Mouse (Mus musculus): ENCODE results near the gene Map3k3. TPM values are rescaled to one million over a fixed set of nuclear protein-coding genes. Genes with fewer than 3 reads are reported as not detected.

Map3k3 gene
- total RNA-seq, 1 experiment, result 43.7 TPM

DNA sequence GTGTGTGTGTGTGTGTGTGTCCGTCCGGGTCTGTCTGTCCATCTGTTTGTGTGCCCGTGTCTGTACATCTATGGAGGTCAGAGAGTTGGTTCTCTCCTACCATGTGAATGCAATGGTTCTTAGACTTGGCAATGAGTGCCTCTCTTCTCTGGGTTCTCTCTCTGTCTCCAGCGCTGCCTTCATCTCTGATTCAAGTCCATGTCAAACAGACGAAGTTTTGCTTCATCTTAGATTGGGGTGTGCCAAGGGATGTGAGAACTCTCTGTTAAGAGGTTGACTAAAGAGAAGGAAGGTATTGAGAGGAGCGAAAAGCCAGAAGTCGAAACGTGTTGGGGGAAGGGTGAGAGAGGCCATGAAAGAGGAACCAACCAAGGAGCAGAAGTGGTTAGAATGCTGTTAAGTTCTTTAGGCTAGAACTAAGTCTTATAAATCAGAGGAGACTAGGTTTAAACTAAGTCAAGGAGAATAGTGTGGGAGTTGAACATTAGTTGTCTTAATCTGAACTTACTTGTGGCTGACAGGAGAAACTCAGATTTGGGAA is 21.7 kb downstream of the Map3k3 start:
- H3K4me1 ChIP-seq (ENCODE audit: control insufficient read depth in 2 of 2, insufficient read depth in 2 of 2, low read length in 2 of 2, poor library complexity in 1 of 2), result peaks cover 0 to 4% of the 10 kb centered on the region in 2 experiments; a peak in 1 of 4 replicates
- H3K27ac ChIP-seq (ENCODE audit: insufficient read depth, low read depth, low read length, poor library complexity, severe bottlenecking), result no peak overlapping the region
- in situ Hi-C loops (cut with MboI; ENCODE audit: low sequenced_read_pairs in 2 of 2, unreplicated experiment in 2 of 2), result no loop called here
- no peak overlapping the region for H3K4me3 ChIP-seq (ENCODE audit: insufficient read depth in 1 of 2, low read depth in 1 of 2, low read length in 2 of 2, poor library complexity in 1 of 2, severe bottlenecking in 1 of 2)
- H3K9ac ChIP-seq (ENCODE audit: insufficient read depth, low read depth, low read length, poor library complexity, severe bottlenecking), result no peak overlapping the region
- no peak for DNase-seq (ENCODE audit: low read depth, low spot score)
- TF ChIP-seq ZNF384 (IDR thresholded peaks at IDR 0.05; ENCODE audit: low read depth, low read length) (no peak), MAFK (IDR thresholded peaks at IDR 0.05; ENCODE audit: insufficient read depth, low read depth, low read length) (no peak), HCFC1 (IDR thresholded peaks at IDR 0.05; ENCODE audit: borderline replicate concordance, insufficient read depth, low read length) (no peak), ZC3H11A (IDR thresholded peaks at IDR 0.05; ENCODE audit: borderline replicate concordance, low read depth, low read length) (no peak), CHD2 (IDR thresholded peaks at IDR 0.05; ENCODE audit: low read depth, low read length) (no peak)
- no peaks in the 10 kb centered on the region for H3K36me3 ChIP-seq (ENCODE audit: control insufficient read depth, insufficient read depth, low read length, poor library complexity, severe bottlenecking)
- no peaks in the 10 kb centered on the region for H3K9me3 ChIP-seq (ENCODE audit: control insufficient read depth, insufficient read depth, low read depth, low read length)

- Histone ChIP-seq H3K9ac (ENCODE audit: insufficient read depth, low read depth, low read length, poor library complexity, severe bottlenecking) (no peak overlapping the region), H3K27ac (ENCODE audit: insufficient read depth, low read depth, low read length, poor library complexity, severe bottlenecking) (no peak overlapping the region), H3K9me3 (ENCODE audit: control insufficient read depth, insufficient read depth, low read depth, low read length) (no peaks in the 10 kb centered on the region), H3K4me3 (ENCODE audit: insufficient read depth in 1 of 2, low read depth in 1 of 2, low read length in 2 of 2, poor library complexity in 1 of 2, severe bottlenecking in 1 of 2) (no peak overlapping the region), H3K36me3 (ENCODE audit: control insufficient read depth, insufficient read depth, low read length, poor library complexity, severe bottlenecking) (no peaks in the 10 kb centered on the region), H3K4me1 (ENCODE audit: control insufficient read depth in 2 of 2, insufficient read depth in 2 of 2, low read length in 2 of 2, poor library complexity in 1 of 2) (peaks cover 0 to 4% of the 10 kb centered on the region in 2 experiments; a peak in 1 of 4 replicates)
- DNase-seq (ENCODE audit: low read depth, low spot score), result no peak
- TF ChIP-seq ZNF384 (IDR thresholded peaks at IDR 0.05; ENCODE audit: low read depth, low read length) (no peak), HCFC1 (IDR thresholded peaks at IDR 0.05; ENCODE audit: borderline replicate concordance, insufficient read depth, low read length) (no peak), MAFK (IDR thresholded peaks at IDR 0.05; ENCODE audit: insufficient read depth, low read depth, low read length) (no peak), ZC3H11A (IDR thresholded peaks at IDR 0.05; ENCODE audit: borderline replicate concordance, low read depth, low read length) (no peak), CHD2 (IDR thresholded peaks at IDR 0.05; ENCODE audit: low read depth, low read length) (no peak)
- in situ Hi-C loops (cut with MboI; ENCODE audit: low sequenced_read_pairs in 2 of 2, unreplicated experiment in 2 of 2), result no loop called here
Observed at GRCm38 (mm10) chr11:106111688-106112087, 27.3 kb downstream of the Map3k3 start.

- Histone ChIP-seq H3K4me1 (ENCODE audit: control insufficient read depth in 2 of 2, insufficient read depth in 2 of 2, low read length in 2 of 2, poor library complexity in 1 of 2) (no peaks in the 10 kb centered on the region), H3K36me3 (ENCODE audit: control insufficient read depth, insufficient read depth, low read length, poor library complexity, severe bottlenecking) (no peaks in the 10 kb centered on the region; the same call in none of the 2 replicates), H3K9ac (ENCODE audit: insufficient read depth, low read depth, low read length, poor library complexity, severe bottlenecking) (no peak overlapping the region), H3K9me3 (ENCODE audit: control insufficient read depth, insufficient read depth, low read depth, low read length) (no peaks in the 10 kb centered on the region), H3K4me3 (ENCODE audit: insufficient read depth in 1 of 2, low read depth in 1 of 2, low read length in 2 of 2, poor library complexity in 1 of 2, severe bottlenecking in 1 of 2) (no peak overlapping the region), H3K27ac (ENCODE audit: insufficient read depth, low read depth, low read length, poor library complexity, severe bottlenecking) (no peak overlapping the region)
- TF ChIP-seq ZNF384 (IDR thresholded peaks at IDR 0.05; ENCODE audit: low read depth, low read length), result no peak
- TF ChIP-seq CHD2 (IDR thresholded peaks at IDR 0.05; ENCODE audit: low read depth, low read length), result no peak
- no peak for TF ChIP-seq MAFK (IDR thresholded peaks at IDR 0.05; ENCODE audit: insufficient read depth, low read depth, low read length)
- no peak for TF ChIP-seq HCFC1 (IDR thresholded peaks at IDR 0.05; ENCODE audit: borderline replicate concordance, insufficient read depth, low read length)
- TF ChIP-seq ZC3H11A (IDR thresholded peaks at IDR 0.05; ENCODE audit: borderline replicate concordance, low read depth, low read length), result no peak
- DNase-seq (ENCODE audit: low read depth, low spot score), result no peak
- in situ Hi-C loops (cut with MboI; ENCODE audit: low sequenced_read_pairs in 2 of 2, unreplicated experiment in 2 of 2), result no loop called here
Observed at GRCm38 (mm10) chr11:106122221-106122620, 37.8 kb downstream of the Map3k3 start.

- Histone ChIP-seq H3K9ac (ENCODE audit: insufficient read depth, low read depth, low read length, poor library complexity, severe bottlenecking) (no peak overlapping the region), H3K36me3 (ENCODE audit: control insufficient read depth, insufficient read depth, low read length, poor library complexity, severe bottlenecking) (no peaks in the 10 kb centered on the region; the same call in 1 of the 2 replicates)
- in situ Hi-C loops (cut with MboI; ENCODE audit: low sequenced_read_pairs in 2 of 2, unreplicated experiment in 2 of 2), result no loop called here
Observed at GRCm38 (mm10) chr11:106122736-106123135, 38.3 kb downstream of the Map3k3 start.

More at GRCm38 (mm10) chr11:106122736-106123135, 38.3 kb downstream of the Map3k3 start:
- Histone ChIP-seq H3K4me3 (ENCODE audit: insufficient read depth in 1 of 2, low read depth in 1 of 2, low read length in 2 of 2, poor library complexity in 1 of 2, severe bottlenecking in 1 of 2) (no peak overlapping the region), H3K4me1 (ENCODE audit: control insufficient read depth in 2 of 2, insufficient read depth in 2 of 2, low read length in 2 of 2, poor library complexity in 1 of 2) (no peaks in the 10 kb centered on the region), H3K27ac (ENCODE audit: insufficient read depth, low read depth, low read length, poor library complexity, severe bottlenecking) (no peak overlapping the region), H3K9me3 (ENCODE audit: control insufficient read depth, insufficient read depth, low read depth, low read length) (no peaks in the 10 kb centered on the region)
- TF ChIP-seq HCFC1 (IDR thresholded peaks at IDR 0.05; ENCODE audit: borderline replicate concordance, insufficient read depth, low read length) (no peak), ZC3H11A (IDR thresholded peaks at IDR 0.05; ENCODE audit: borderline replicate concordance, low read depth, low read length) (no peak), ZNF384 (IDR thresholded peaks at IDR 0.05; ENCODE audit: low read depth, low read length) (no peak), MAFK (IDR thresholded peaks at IDR 0.05; ENCODE audit: insufficient read depth, low read depth, low read length) (no peak), CHD2 (IDR thresholded peaks at IDR 0.05; ENCODE audit: low read depth, low read length) (no peak)
- DNase-seq (ENCODE audit: low read depth, low spot score), result no peak

Measured in ES-E14 (cell line).